Mouse (Mus musculus) neural tube, embryonic 12.5 days (tissue): Measurements from ENCODE around the gene Slc16a8. TPM values are rescaled to one million over a fixed set of nuclear protein-coding genes. Genes with fewer than 3 reads are reported as not detected.

ENCODE experiments used
- ATAC-seq: fragments of 200-750 bp; cut with Nextera tagmentation; 2 replicates; pipeline ENCODE4 v1.8.0; 2017; ENCODE audit warnings: low read depth, mild to moderate bottlenecking, moderate TSS enrichment, moderate library complexity; ENCODE audit not compliant: low FRiP score
- H3K27ac ChIP-seq: fragments of 300-500 bp; sonication (generic); 2 replicates; pipeline ENCODE4 v1.5.1; 2016
- H3K27me3 ChIP-seq: fragments of 300-500 bp; sonication (generic); replicated peaks from 2 replicates; pipeline ENCODE4 v1.6.1; 2016; ENCODE audit warnings: mild to moderate bottlenecking
- H3K36me3 ChIP-seq: fragments of 300-500 bp; sonication (generic); 2 replicates; pipeline ENCODE4 v1.6.1; 2016; ENCODE audit warnings: mild to moderate bottlenecking
- H3K4me1 ChIP-seq: fragments of 300-500 bp; sonication (generic); 2 replicates; pipeline ENCODE4 v1.6.1; 2016
- H3K4me2 ChIP-seq: fragments of 300-500 bp; sonication (generic); replicated peaks from 2 replicates; pipeline ENCODE4 v1.6.1; 2016; ENCODE audit warnings: mild to moderate bottlenecking
- H3K4me3 ChIP-seq: fragments of 300-500 bp; sonication (generic); 2 replicates; pipeline ENCODE4 v1.5.1; 2016
- H3K9ac ChIP-seq: fragments of 300-500 bp; sonication (generic); 2 replicates; pipeline ENCODE4 v1.6.1; 2016; ENCODE audit warnings: mild to moderate bottlenecking
- H3K9me3 ChIP-seq: fragments of 300-500 bp; sonication (generic); 2 replicates; pipeline ENCODE4 v1.6.1; 2016; ENCODE audit warnings: mild to moderate bottlenecking
- WGBS: fragments of 180-500 bp; shearing (Covaris S2); methylation state at CpG from one replicate; pipeline ENCODE4 v1.1.7; 2016; 5-methylcytosine and 5-hydroxymethylcytosine counted together
- polyA plus RNA-seq: library from polyadenylated mRNA; unstranded; fragments of >200 nt; fragmentation: Nextera tagmentation; extraction: Ambion mirVana; gene quantifications from 2 replicates; pipeline ENCODE4 v1.2.1, GENCODE M21; 2016

Slc16a8 gene
- polyA plus RNA-seq: 0.14 and 0.27 TPM in 2 replicates

- peaks cover 66% of the 10 kb centered on the region for H3K27me3 ChIP-seq
- H3K36me3 ChIP-seq: peaks cover 2% of the 10 kb centered on the region; the same call in 1 of the 2 replicates
- no peak within 1 kb of the TSS for H3K9ac ChIP-seq
- H3K4me1 ChIP-seq: peaks cover 12% of the 10 kb centered on the region
- H3K9me3 ChIP-seq: no peaks in the 10 kb centered on the region
- ATAC-seq: no peak
- H3K27ac ChIP-seq: no peak within 1 kb of the TSS
- H3K4me2 ChIP-seq: no peak within 1 kb of the TSS
- 29% methylated on average over 3 of the region's 3 CpGs for WGBS
- H3K4me3 ChIP-seq: no peak within 1 kb of the TSS
Observed at GRCm38 (mm10) chr15:79254661-79255060, at the start of gene Slc16a8. TSS of gene Slc16a8 (minus strand) at chr15:79254761.

- Histone ChIP-seq H3K36me3 (peaks cover 30% of the 10 kb centered on the region), H3K27ac (no peak overlapping the region), H3K4me1 (no peaks in the 10 kb centered on the region), H3K4me3 (no peak overlapping the region), H3K4me2 (no peak overlapping the region), H3K9me3 (no peaks in the 10 kb centered on the region), H3K27me3 (no peaks in the 10 kb centered on the region), H3K9ac (no peak overlapping the region)
- no peak for ATAC-seq
- WGBS: 86% methylated on average over 8 of the region's 8 CpGs
Observed at GRCm38 (mm10) chr15:79303725-79304124, 49.2 kb upstream of the Slc16a8 start.

- Histone ChIP-seq H3K9ac (no peak overlapping the region), H3K9me3 (no peaks in the 10 kb centered on the region), H3K4me3 (no peak overlapping the region), H3K27ac (no peak overlapping the region), H3K27me3 (no peaks in the 10 kb centered on the region), H3K4me2 (no peak overlapping the region), H3K36me3 (peaks cover 15% of the 10 kb centered on the region), H3K4me1 (no peaks in the 10 kb centered on the region)
- ATAC-seq: no peak
- WGBS: 79% methylated on average over 2 of the region's 2 CpGs
Observed at GRCm38 (mm10) chr15:79299563-79300155, 45.1 kb upstream of the Slc16a8 start.

GRCm38 (mm10) chr15:79298553-79298952, 44.0 kb upstream of the Slc16a8 start:
- H3K4me3 ChIP-seq: no peak overlapping the region
- WGBS: 83% methylated on average over 6 of the region's 6 CpGs
- H3K36me3 ChIP-seq: peaks cover 6% of the 10 kb centered on the region
- no peak overlapping the region for H3K27ac ChIP-seq
- H3K9me3 ChIP-seq: no peaks in the 10 kb centered on the region
- H3K4me1 ChIP-seq: no peaks in the 10 kb centered on the region
- H3K9ac ChIP-seq: no peak overlapping the region
- H3K27me3 ChIP-seq: no peaks in the 10 kb centered on the region
- ATAC-seq: no peak
- H3K4me2 ChIP-seq: no peak overlapping the region

GRCm38 (mm10) chr15:79292779-79293178, 38.2 kb upstream of the Slc16a8 start:
- ATAC-seq: no peak

GRCm38 (mm10) chr15:79290340-79290739, 35.8 kb upstream of the Slc16a8 start:
- Histone ChIP-seq H3K4me3 (no peak overlapping the region), H3K4me2 (no peak overlapping the region), H3K27me3 (no peaks in the 10 kb centered on the region), H3K36me3 (peaks cover 21% of the 10 kb centered on the region; the same call in 1 of the 2 replicates), H3K27ac (no peak overlapping the region), H3K4me1 (no peaks in the 10 kb centered on the region), H3K9me3 (no peaks in the 10 kb centered on the region), H3K9ac (no peak overlapping the region)
- 49% methylated on average over 3 of the region's 3 CpGs for WGBS
- ATAC-seq: no peak

More at GRCm38 (mm10) chr15:79292779-79293178, 38.2 kb upstream of the Slc16a8 start:
- Histone ChIP-seq H3K4me3 (no peak overlapping the region), H3K27ac (no peak overlapping the region), H3K9ac (no peak overlapping the region), H3K4me2 (no peak overlapping the region), H3K36me3 (peaks cover 10% of the 10 kb centered on the region; the same call in 1 of the 2 replicates), H3K4me1 (no peaks in the 10 kb centered on the region), H3K9me3 (no peaks in the 10 kb centered on the region), H3K27me3 (no peaks in the 10 kb centered on the region)
- WGBS: 88% methylated on average over 9 of the region's 9 CpGs

GRCm38 (mm10) chr15:79289441-79289840, 34.9 kb upstream of the Slc16a8 start:
- ATAC-seq: no peak
- Histone ChIP-seq H3K27ac (no peak overlapping the region), H3K4me1 (no peaks in the 10 kb centered on the region), H3K9me3 (no peaks in the 10 kb centered on the region), H3K27me3 (no peaks in the 10 kb centered on the region), H3K36me3 (peaks cover 21% of the 10 kb centered on the region; the same call in 1 of the 2 replicates), H3K4me3 (no peak overlapping the region), H3K4me2 (no peak overlapping the region), H3K9ac (no peak overlapping the region)
- 82% methylated on average over 12 of the region's 12 CpGs for WGBS

- Histone ChIP-seq H3K4me2 (no peak overlapping the region), H3K27me3 (no peaks in the 10 kb centered on the region), H3K4me1 (no peaks in the 10 kb centered on the region), H3K36me3 (peaks cover 21% of the 10 kb centered on the region; the same call in 1 of the 2 replicates), H3K9ac (no peak overlapping the region), H3K9me3 (no peaks in the 10 kb centered on the region), H3K27ac (no peak overlapping the region), H3K4me3 (no peak overlapping the region)
- ATAC-seq: no peak
- 87% methylated on average over 3 of the region's 3 CpGs for WGBS
Observed at GRCm38 (mm10) chr15:79288387-79288786, 33.8 kb upstream of the Slc16a8 start.

GRCm38 (mm10) chr15:79287091-79287490, 32.5 kb upstream of the Slc16a8 start:
- H3K36me3 ChIP-seq: peaks cover 21% of the 10 kb centered on the region; the same call in 1 of the 2 replicates
- H3K4me1 ChIP-seq: no peaks in the 10 kb centered on the region
- WGBS: 95% methylated on average over 7 of the region's 7 CpGs
- H3K4me2 ChIP-seq: no peak overlapping the region
- no peak overlapping the region for H3K27ac ChIP-seq
- H3K27me3 ChIP-seq: no peaks in the 10 kb centered on the region
- no peak overlapping the region for H3K9ac ChIP-seq
- no peak for ATAC-seq
- no peak overlapping the region for H3K4me3 ChIP-seq
- H3K9me3 ChIP-seq: no peaks in the 10 kb centered on the region

GRCm38 (mm10) chr15:79286141-79286540, 31.6 kb upstream of the Slc16a8 start:
- Histone ChIP-seq H3K36me3 (peaks cover 21% of the 10 kb centered on the region; the same call in 1 of the 2 replicates), H3K9ac (no peak overlapping the region), H3K9me3 (no peaks in the 10 kb centered on the region), H3K4me3 (no peak overlapping the region), H3K4me1 (no peaks in the 10 kb centered on the region), H3K4me2 (no peak overlapping the region), H3K27me3 (no peaks in the 10 kb centered on the region), H3K27ac (no peak overlapping the region)
- ATAC-seq: no peak
- WGBS: 88% methylated on average over 7 of the region's 7 CpGs

- Histone ChIP-seq H3K4me3 (no peak within 1 kb of the TSS), H3K4me2 (no peak within 1 kb of the TSS), H3K9ac (no peak within 1 kb of the TSS), H3K9me3 (no peaks in the 10 kb centered on the region), H3K4me1 (no peaks in the 10 kb centered on the region), H3K36me3 (peaks cover 21% of the 10 kb centered on the region; the same call in 1 of the 2 replicates), H3K27me3 (no peaks in the 10 kb centered on the region), H3K27ac (no peak within 1 kb of the TSS)
- no peak for ATAC-seq
- 76% methylated on average over 10 of the region's 10 CpGs for WGBS
Observed at GRCm38 (mm10) chr15:79285399-79285798, 30.8 kb upstream of the Slc16a8 start, which contains the start of gene Baiap2l2. TSS of gene Baiap2l2 (minus strand) at chr15:79285537.

- H3K27me3 ChIP-seq: no peaks in the 10 kb centered on the region
- H3K9me3 ChIP-seq: no peaks in the 10 kb centered on the region; the same call in 1 of the 2 replicates
- 87% methylated on average over 4 of the region's 4 CpGs for WGBS
- ATAC-seq: no peak
- H3K27ac ChIP-seq: no peak overlapping the region
- no peak overlapping the region for H3K4me3 ChIP-seq
- no peak overlapping the region for H3K4me2 ChIP-seq
- H3K4me1 ChIP-seq: no peaks in the 10 kb centered on the region
- H3K36me3 ChIP-seq: peaks cover 16% of the 10 kb centered on the region; the same call in 1 of the 2 replicates
- H3K9ac ChIP-seq: no peak overlapping the region
Observed at GRCm38 (mm10) chr15:79283371-79283770, 28.8 kb upstream of the Slc16a8 start.

- H3K4me3 ChIP-seq: no peak overlapping the region
- H3K27me3 ChIP-seq: no peaks in the 10 kb centered on the region
- H3K4me2 ChIP-seq: no peak overlapping the region
- no peak overlapping the region for H3K27ac ChIP-seq
- no peak overlapping the region for H3K9ac ChIP-seq
- H3K4me1 ChIP-seq: no peaks in the 10 kb centered on the region
- WGBS: 85% methylated on average over 5 of the region's 5 CpGs
- H3K36me3 ChIP-seq: peaks cover 10% of the 10 kb centered on the region; the same call in 1 of the 2 replicates
- ATAC-seq: no peak
- H3K9me3 ChIP-seq: no peaks in the 10 kb centered on the region; the same call in 1 of the 2 replicates
Observed at GRCm38 (mm10) chr15:79282434-79282833, 27.9 kb upstream of the Slc16a8 start.
